Mouse (Mus musculus) embryo, embryonic 10 days (tissue): Measurements from ENCODE around the gene Dock3.

Source experiments
- DNase-seq: peaks from one replicate; pipeline ENCODE4 v3.0.0-alpha.2; 2015; ENCODE audit warnings: low spot score

Gene Dock3

DNA sequence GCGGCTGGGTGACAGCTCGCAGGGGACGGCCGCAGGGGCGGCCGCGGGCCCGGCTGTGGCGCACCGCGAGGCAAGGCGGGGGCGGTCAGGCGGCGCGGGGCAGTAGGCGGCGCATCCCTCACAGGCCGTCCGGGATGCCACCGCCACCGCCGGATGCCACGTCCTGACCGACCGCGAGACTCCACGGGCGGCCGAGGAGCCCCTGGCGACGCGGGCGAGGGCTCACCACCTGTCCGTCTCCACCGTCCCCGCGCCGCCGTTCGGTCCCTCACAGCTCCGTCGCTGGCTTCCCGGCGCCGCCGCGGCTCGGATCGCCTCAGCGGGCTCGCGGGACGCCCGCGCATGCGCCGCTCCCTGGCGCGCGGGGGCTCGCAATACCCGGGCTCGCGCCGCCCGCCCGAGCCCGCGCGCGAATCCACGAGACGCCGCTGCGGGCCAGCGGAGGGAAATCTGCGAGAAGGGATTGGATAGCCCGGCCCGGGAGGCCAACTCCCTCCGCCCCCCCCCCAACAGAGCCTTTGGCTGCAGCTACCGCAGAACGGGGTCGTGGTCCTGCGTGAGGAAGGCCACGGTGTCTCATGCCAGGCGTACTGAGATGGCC is at the start of gene Dock3:
Dock3 (minus strand) TSS at position 371 of the 601 bp plus-strand sequence.
- DNase-seq: peak; percentile 71

DNA sequence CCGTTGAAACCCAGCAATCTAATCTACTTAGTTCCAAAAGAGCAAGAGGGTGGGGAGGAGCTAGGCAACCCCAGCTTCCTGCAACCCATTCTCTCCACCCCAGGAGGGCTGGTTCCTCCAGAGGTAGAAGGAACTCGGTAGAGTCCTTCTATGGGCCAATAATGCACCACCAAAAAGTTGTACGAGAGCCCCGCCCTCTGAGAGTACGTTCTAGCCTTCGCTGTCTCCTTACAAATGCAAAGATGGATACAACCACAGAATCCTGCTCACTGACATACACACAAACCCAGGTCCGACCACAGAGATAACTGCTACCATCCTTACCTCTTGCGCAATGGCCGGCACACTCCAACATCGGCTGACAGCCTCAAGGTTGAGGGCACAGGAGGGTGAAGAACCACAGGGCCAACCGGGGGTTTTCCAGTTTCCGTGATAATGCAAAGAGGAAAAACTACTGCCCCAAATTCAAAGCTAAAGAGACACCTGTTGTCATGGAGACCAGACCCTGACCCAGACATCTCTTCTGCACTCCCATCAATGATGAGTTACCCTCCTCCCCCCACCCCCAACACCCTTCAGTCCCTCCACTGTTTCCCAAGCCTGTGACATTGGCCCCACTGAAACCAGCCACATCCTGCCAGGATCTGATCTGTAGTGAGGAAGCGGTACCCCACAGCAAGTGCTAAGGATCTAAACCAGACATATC is 48.8 kb upstream of the Dock3 start:
- no peak for DNase-seq

DNA sequence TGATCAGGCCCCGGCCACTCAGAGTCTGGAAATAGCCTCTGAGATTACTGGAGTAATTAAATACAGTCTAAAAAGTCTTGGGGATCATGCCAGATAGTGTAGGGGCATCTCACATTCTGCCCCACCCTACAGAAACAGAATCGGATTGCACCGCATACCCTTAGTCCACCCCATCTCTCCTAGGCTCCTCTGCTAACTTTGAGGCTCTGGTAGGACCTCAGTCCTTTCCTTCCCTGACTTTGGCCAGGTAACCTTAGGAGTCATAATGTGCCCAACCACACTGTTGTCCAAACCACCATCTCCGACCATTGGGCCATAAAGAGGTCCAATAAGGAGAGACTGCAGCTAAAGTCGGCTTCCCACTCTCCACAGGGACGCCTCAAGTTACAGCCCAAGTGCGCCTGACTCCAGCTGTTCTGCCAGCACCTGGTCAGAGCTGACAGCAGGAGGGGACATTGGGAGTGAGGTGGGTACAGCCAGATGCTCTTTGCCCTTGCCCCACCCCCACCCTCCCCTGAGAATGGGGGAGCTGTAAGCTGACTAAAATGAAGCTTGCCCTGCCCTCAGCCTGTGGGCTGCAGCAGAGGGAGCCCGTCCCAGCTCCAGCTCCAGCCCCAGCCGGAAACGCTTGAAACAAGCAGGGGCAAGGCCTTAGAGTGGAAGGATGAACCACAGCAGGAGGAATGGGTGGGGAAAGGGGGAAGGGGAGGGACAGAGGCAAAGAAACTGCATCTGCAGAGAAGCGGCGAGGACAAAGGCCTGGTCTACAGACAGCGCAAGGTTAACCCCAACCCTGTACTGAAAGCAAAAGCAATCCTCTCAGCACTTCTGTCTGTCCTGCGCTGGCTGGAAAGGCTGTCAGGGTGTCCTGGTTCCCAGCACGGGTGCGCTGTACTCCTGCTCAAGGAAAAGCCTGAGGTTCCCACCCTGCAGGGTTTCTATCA is 47.9 kb upstream of the Dock3 start:
- DNase-seq: peak; percentile 44

DNA sequence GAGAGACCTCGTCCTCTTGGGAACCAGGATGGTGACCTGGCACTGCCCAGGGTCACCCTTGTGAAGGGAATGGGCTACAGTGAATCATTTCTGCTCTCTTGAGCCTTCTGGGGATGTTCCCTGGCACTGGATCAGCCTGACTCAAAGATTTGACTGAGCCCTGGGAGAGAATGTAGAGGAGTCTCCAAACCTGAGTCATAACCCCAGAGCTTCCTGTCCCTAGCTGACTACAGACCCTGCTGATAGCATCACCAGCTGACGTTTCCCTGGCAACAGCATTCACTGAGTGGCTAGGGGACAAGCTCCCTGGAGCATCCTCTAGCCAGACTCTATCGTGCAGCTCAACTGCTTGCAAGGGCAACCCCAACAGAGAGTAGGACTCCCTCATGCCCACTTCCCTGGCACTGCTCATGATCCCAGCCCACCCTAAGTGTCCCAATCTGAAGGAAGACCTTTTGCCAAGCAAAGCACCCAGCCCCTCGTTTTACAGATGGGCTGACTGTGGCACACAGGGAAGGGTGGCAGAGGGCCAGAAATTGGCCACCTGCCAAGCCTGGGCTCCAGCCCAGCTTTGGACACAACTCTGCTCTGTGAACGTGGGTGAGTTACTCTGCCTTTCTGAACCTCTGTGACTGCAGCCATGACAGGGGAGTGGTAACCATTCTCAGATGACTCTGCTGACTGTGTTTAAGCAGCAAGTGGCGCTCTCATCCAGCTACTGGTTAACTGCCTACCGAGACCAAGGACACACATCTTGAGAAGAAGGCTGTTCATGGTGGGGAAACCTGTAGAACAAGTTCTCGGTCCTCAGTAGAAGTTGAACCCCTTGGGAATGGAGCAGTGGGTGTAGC is 47.0 kb upstream of the Dock3 start:
- DNase-seq: peak; percentile 35

DNA sequence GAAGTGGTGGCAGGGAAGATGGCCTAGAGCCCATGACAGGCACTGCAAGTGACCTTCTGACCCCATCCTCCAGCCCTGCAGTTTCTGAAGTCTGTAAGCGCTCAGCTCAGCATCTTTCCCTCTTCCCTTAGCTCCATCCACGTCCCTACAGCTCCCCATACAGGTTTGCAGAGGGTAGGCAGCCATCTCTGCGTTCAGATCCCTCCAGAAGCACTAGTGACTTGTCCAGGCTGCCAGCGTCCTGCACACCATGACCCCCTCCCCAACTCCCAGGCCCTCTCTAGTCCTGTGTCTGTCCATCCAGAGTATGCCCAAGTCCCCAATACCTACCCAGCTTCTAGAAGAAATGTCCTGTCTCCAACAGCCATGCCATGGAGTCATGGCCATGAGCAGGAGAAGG is 46.4 kb upstream of the Dock3 start:
- DNase-seq: no peak

DNA sequence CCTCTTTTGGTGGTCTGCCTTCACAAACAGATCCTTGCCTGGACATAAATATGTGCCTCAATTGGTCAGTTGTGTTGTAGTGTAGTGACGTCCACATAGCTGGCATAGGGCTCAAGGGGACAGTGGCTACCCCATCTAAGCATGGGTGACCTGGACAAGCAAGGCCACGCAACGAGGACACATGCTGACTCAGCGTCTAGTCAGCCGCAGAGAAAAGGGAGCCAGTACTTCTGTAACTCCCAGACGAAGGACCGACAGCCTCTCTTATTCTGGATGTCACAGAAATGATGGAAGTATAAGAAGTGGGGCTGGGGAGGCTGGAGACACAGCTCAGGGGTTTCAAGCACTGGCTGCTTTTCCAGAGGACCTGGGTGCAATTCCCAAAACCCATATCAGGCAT is 45.9 kb upstream of the Dock3 start:
- DNase-seq: no peak

DNA sequence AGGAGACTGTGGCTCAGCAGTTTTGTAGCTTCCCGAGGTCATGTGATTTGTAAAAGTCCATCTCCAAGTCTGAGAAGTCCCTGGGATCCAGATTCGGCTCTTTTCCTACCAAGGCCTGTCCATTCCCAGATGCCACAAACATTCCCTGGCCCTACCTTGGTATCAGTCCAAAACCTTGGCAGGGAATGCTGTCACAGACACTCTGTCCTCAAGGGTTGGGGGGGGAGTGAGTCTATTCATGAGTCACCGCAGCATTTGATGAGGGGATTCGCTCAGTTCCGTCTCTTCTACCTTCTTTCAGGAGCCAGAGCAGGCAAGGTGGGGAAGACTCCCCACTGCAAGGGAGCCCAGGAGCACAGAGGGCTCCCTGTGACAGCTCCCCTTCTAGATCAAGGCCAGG is 44.0 kb upstream of the Dock3 start:
- DNase-seq: no peak

DNA sequence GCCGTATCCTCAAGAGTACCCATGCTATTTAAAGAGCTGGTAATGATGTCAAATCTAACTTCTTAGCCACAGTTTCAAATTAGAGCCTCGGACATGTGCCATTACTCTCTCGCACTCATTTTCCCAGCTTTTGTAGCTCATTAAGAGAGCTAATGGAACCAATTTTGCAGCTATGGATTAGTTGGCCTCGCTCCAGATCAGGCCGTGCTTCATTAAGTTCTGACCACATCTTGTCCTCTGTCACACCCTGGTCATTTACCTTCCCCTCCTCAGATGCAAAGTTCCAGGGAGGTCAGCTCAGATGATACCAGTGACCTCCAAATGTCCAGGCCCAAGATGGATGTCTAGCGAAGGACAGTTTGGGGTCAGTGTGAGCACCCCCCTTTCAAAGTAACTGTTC is 43.0 kb upstream of the Dock3 start:
- no peak for DNase-seq

DNA sequence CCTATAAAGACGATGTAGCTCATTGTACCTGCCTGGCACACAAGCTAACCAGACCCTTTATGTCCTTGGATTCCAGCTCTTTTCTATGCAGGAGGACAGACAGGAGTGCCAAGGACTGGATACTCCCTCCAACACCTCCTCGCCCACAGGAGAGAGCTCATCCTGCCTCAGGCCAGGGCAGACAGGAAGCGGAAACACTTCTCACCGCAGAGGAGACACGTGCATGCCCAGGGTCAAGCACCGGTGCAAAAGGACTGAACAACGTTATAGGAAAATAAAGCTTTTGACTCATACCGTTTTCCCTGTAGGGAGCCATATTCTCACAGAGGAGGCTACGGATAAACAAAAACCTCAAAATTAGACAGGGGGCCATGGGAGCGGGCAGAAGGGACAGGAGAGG is 41.5 kb upstream of the Dock3 start:
- no peak for DNase-seq

DNA sequence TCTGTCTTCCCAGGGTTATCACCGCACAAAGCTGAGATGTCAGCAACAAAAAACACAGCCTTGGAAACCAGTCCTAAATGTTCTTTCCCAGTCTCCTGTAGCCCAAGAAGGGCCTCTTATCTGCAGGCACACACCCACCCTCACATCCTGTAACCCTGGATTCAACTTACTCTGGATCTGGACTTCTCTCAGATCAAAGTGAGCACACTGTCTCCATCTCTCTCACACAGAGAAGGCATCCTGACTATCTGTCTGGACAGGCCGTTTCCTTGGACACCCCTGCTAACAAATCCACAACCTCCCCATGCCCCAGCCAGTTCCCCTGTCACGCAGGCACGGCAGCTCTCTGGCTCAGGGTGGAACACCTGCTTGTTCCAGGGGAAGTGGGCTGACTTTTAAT is 40.6 kb upstream of the Dock3 start:
- DNase-seq: no peak

DNA sequence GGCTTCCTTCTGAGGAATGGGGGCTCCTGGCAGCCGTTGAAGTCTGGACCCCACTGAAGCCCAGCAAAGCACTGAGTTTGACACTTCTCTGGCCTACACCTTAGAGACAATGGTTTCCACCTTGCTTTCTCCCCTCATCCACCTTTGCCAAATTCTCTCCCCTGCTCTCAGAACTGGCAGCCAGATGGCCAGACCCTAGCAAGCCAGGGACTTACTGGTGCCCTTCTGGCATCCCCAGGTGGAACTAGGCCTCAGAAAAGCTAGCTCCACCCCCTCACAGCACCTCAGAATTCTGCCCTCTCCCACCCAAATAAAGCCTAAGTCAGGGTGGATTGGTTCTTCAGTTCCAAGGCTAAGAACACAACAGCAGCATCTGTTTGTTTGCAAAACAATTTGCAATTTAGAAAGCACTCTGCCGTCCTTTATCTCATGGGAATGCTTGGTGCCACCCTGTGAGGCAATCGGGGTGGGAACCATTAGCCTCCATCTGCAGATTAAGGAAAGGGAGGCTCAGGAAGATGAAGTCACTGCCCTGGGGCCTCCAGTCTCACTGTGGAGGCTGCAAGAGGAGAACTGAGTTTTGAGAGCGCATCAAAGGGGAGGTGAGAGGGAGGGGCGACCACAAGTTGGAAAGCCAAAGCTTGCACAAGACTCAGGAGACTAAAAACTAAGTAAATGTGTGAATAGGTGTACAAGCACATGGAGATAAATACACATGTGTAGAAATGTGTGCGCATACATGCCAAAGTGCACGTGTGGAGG is 39.6 kb upstream of the Dock3 start:
- DNase-seq: no peak

DNA sequence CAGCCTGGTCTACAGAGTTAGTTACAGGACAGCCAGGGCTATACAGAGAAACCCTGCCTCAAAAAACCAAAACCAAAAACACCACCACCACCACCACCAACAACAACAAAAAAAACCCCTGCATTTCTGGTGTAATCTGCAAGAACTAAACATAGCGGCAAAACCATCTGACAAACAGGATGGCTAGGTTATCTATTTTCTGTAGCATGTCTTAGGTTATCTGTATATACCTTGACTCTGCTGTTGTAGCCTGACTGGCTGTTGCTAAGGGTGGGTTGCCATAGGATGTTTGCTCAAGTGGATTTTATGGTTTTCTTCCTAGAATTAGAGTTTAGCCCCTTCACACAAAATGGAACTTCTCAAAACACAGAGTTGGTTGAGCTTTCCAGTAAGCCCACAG is 38.1 kb upstream of the Dock3 start:
- no peak for DNase-seq

DNA sequence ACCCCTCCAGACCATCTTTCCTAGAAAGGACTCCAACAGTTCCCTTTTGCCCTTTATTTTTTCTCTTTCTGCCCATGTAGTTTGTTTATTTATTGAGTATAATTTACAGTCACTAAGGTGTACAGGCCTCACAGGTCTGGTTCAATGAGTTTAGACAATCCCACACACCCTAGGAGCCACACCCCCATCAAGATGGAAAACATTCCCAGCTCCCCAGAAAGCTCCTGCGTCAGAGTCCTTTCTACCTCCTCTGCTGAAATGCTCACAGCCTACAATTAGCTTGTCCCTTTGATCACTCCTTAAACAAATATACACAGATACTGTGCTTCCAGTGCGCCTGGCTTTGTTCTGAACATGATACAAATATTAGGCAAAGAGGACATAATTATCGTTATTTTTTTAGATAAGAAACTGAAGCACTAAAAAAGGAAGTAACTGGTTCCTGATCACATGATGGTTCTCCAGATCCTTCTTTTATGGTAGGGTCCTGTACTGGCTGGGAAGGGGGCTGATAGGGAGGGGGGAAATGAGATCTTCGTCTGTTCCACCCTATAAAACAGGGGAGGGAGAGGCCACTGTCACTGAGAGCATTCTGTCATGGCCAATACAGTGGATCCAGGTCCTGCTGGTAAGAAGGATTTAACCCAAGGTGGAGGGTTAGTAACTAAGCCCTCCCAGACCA is 36.2 kb upstream of the Dock3 start:
- DNase-seq: no peak

DNA sequence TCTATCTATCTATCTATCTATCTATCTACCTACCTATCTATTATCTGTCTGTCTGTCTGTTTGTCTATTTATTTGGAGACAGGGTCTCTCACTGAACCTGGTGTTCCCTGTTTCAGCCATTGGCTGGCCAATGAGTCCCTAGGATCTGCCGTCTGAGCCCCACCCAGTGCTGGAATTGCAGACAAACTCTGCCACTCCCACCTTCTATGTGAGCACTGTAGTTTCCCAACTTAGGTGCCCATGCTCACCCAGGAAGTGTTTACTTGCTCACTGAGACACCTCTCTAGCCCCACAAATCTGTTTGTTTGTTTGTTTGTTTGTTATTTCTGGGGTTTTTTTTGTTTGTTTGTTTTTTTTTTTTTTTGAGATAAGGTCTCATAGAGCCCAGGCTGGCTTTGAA is 35.3 kb upstream of the Dock3 start:
- no peak for DNase-seq

DNA sequence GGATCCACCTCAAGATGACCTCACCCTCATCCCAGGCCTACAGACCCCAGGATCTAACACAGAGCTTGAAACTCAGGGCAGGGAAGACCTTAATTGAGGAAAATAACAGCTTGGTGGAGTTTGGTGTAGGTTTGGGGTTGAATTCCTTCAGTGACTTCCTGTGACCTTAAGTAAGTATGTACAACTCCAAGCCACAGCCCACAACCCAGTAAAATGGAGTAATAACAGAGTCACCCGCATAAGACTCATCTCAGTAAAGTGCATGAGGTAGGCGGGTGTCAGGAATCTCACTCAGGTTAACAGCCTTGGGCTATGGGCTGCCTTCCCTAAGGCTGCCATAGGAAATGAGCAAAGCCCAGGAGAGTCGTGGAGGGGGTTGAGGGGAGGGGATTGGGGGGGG is 33.0 kb upstream of the Dock3 start:
- DNase-seq: no peak

DNA sequence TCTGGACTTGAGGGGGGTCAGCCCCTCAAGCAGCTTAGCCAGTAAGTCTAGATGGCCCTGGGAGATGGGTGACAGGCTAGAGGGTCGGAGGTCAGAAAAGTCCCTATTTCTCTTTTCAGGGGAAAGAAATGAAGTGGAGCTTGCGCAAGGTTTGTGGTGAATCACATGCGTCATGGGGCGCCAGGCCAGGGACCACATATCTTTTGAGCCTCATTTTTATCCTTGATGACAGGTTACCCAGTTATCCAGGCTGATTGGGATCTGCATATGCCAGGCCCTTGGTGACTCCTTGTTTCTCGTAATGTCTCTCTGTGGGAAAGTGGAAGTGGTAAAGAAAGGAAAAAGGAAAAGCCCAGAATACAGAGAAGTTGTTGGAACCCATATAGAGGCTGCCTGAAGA is 32.2 kb upstream of the Dock3 start:
- DNase-seq: no peak

DNA sequence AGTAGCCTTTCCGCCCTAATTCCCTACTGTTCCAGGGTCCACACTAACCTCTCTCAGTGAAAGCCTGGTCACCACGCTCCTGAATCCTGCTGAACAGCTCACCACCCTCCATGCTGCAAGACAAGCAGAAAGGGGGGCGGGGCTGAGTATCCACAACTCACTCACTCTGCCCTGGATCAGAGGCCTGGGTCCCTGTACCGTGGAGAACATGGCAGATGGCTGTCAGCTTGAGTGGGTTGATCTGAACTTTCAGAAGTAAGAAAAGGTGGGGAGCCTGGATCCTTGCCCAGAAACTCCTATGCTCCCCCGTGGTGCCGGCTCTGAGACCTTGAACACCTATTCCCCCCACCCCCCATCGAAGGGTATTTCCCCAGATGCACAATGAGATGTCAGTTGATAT is 30.7 kb upstream of the Dock3 start:
- DNase-seq: no peak

DNA sequence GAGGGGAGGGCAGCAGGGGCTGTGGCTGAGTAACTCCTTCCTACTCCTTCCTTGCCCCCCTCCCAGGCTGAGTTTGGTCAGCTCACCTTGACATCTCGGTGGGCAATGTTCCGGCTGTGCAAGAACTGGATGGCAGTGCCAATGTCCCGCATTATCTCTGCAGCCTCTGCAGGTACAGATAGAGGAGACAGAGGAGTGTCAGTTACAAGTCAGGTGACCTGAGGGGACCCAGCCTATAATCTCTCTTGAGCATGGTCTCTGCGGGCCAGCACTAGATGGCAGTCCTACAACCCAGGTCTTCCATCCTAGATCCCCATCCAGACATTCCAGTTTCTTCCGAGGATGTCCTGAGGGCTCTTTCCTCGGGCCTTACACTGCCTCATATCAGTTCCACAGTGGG is 30.1 kb upstream of the Dock3 start:
- DNase-seq: no peak

DNA sequence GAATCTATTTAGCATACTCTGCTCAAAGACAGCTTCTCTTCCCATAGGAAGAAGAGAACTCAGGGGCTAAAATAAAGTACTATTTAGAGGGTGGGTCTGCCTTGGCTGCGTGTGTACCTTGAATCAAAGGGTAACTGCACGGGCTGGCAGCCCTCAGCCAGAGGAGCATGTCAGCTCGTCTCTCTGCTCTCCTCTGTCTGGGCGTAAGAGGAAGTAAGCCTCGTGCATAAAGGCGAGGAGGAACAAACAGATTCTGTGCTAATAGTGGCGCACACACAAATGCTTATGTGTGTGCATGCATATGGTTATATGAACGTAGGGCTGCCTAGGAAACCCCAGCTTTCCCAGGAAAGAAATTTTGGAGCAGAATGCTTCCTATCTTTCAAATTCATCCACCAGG is 29.1 kb upstream of the Dock3 start:
- no peak for DNase-seq

DNA sequence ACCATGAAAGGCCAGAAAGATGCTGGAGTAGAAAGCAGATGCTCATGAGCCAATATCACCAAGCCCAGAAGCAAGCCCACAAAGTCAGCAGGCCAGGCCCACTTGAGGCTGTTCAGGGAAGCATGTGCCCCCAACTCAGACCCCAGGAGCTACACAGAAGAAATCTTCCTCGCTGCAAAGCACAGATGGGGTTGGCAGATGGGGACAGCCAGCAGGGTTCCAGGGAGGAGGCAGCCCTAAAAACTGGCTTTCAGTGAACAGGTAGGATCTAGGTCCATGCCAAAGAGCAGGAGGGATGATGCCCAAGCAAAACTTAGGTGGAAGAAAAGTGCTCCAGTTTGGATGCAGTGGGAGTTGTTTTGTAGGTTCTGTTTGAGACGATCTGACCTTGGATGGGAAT is 28.7 kb upstream of the Dock3 start:
- DNase-seq: no peak

DNA sequence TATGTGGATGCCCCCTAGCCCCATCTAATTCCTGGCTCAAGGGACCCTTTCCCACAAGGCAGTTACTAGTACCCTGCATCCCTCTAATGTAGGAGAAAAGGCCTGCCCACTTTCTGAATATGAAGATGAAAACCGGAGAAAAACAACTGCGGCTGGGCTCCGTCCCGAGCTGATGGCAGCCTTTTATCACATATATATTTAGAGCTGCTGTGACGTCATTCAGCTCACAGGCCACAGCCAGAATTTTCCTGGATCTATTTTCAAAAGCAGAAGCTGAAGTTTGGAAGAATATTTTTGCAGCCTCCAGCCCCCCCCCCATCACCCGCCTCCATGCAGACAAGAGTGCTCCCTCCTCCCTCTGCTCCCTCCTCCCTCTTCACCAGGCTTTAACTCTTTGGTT is 27.9 kb upstream of the Dock3 start:
- DNase-seq: no peak
